Mouse (Mus musculus) lung, embryonic 16.5 days (tissue): ENCODE data around the gene Ccdc83. TPM values are rescaled to one million over a fixed set of nuclear protein-coding genes. Genes with fewer than 3 reads are reported as not detected.
"Not testable (repeated sequence)": the region's sequence is repeated elsewhere in the genome, so short reads cannot be mapped to it uniquely, and the experiment has no call there.

Source experiments
- ATAC-seq: fragments of 200-750 bp; cut with Nextera tagmentation; 2 replicates; pipeline ENCODE4 v1.8.0; 2017; ENCODE audit warnings: low read depth, mild to moderate bottlenecking, moderate library complexity
- H3K27ac ChIP-seq: fragments of 300-500 bp; sonication (generic); 2 replicates; pipeline ENCODE4 v1.5.1; 2014; ENCODE audit warnings: mild to moderate bottlenecking, control low read depth, low read length
- H3K27me3 ChIP-seq: fragments of 300-500 bp; sonication (generic); 2 replicates; pipeline ENCODE4 v1.6.1; 2014; ENCODE audit warnings: low read depth, low read length, mixed read lengths; ENCODE audit not compliant: control insufficient read depth, insufficient read depth
- H3K36me3 ChIP-seq: fragments of 300-500 bp; sonication (generic); 2 replicates; pipeline ENCODE4 v1.6.1; 2014; ENCODE audit warnings: low read length; ENCODE audit not compliant: control insufficient read depth, insufficient read depth
- H3K4me1 ChIP-seq: fragments of 300-500 bp; sonication (generic); replicated peaks from 2 replicates; pipeline ENCODE4 v1.6.1; 2014; ENCODE audit warnings: low read length, mixed read lengths; ENCODE audit not compliant: control insufficient read depth, insufficient read depth
- H3K4me2 ChIP-seq: fragments of 300-500 bp; sonication (generic); 2 replicates; pipeline ENCODE4 v1.6.1; 2014; ENCODE audit warnings: low read depth, low read length, control low read depth
- H3K4me3 ChIP-seq: fragments of 300-500 bp; sonication (generic); 2 replicates; pipeline ENCODE4 v1.5.1; 2014; ENCODE audit warnings: mild to moderate bottlenecking, low read length, control low read depth
- H3K9ac ChIP-seq: fragments of 300-500 bp; sonication (generic); 2 replicates; pipeline ENCODE4 v1.6.1; 2014; ENCODE audit warnings: low read length, control low read depth
- H3K9me3 ChIP-seq: fragments of 300-500 bp; sonication (generic); 2 replicates; pipeline ENCODE4 v1.6.1; 2016; ENCODE audit warnings: low read length; ENCODE audit not compliant: control insufficient read depth
- WGBS: fragments of 180-500 bp; shearing (Covaris S2); extraction: QIAGEN DNeasy Blood & Tissue Kit; methylation state at CpG from one replicate; pipeline ENCODE4 v1.1.7; 2014; 5-methylcytosine and 5-hydroxymethylcytosine counted together
- polyA plus RNA-seq: library from polyadenylated mRNA; unstranded; fragments of >200 nt; fragmentation: Nextera tagmentation; extraction: Ambion mirVana; gene quantifications from 2 replicates; pipeline ENCODE4 v1.2.1, GENCODE M21; 2015

The Ccdc83 gene
- polyA plus RNA-seq, 1 experiment from 2014 or later: not detected

- WGBS: 54% methylated on average over 4 of the region's 4 CpGs
- no peak overlapping the region for H3K4me3 ChIP-seq
- H3K27me3 ChIP-seq: no peaks in the 10 kb centered on the region
- no peaks in the 10 kb centered on the region for H3K36me3 ChIP-seq
- no peak overlapping the region for H3K27ac ChIP-seq
- H3K4me1 ChIP-seq: 0 out of 2 replicates have a peak, but pooled peaks cover 3% of the 10 kb centered on the region
- no peaks in the 10 kb centered on the region for H3K9me3 ChIP-seq
- no peak overlapping the region for H3K9ac ChIP-seq
- no peak overlapping the region for H3K4me2 ChIP-seq
- ATAC-seq: no peak
Measured at GRCm38 (mm10) chr7:90233921-90234320, 31.7 kb downstream of the Ccdc83 start.

- no peak for ATAC-seq
Measured at GRCm38 (mm10) chr7:90231431-90231830, 34.1 kb downstream of the Ccdc83 start.

GRCm38 (mm10) chr7:90228884-90229283 is 36.7 kb downstream of the Ccdc83 start:
- not testable (repeated sequence) for H3K27ac ChIP-seq, H3K4me2 ChIP-seq, H3K4me1 ChIP-seq, H3K27me3 ChIP-seq, H3K4me3 ChIP-seq, H3K36me3 ChIP-seq, H3K9me3 ChIP-seq, ATAC-seq, H3K9ac ChIP-seq

More at GRCm38 (mm10) chr7:90231431-90231830, 34.1 kb downstream of the Ccdc83 start:
- Histone ChIP-seq H3K36me3 (no peaks in the 10 kb centered on the region), H3K4me2 (peak overlapping the region; percentile 30; the same call in 1 of the 2 replicates), H3K9me3 (no peaks in the 10 kb centered on the region), H3K27me3 (no peaks in the 10 kb centered on the region), H3K9ac (no peak overlapping the region), H3K4me1 (0 out of 2 replicates have a peak, but pooled peaks cover 3% of the 10 kb centered on the region), H3K4me3 (peak overlapping the region; percentile 9; the same call in 1 of the 2 replicates), H3K27ac (no peak overlapping the region)
- 41% methylated on average over 9 of the region's 9 CpGs for WGBS

DNA sequence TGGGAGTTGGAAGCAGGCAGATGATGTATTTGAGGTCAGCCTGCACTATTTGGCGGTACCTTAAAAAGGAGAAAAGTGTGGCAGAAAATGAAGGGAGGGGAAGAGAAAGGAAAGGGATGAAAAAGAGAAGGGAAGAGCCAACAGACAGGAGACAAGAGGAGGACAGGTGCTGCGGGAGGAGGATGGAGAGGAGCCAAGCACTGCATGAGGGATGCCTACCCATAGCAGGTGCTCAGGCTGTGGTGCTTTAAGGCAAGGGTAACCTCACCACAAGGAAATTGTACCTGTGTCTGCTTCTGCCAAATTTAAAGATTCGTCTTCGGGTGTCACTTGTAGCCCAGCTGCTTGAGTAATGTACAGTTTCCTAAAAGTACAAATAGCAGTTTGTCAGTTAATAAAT is 37.5 kb downstream of the Ccdc83 start:
- H3K4me2 ChIP-seq: no peak overlapping the region
- H3K4me1 ChIP-seq: 0 out of 2 replicates have a peak, but pooled peaks cover 3% of the 10 kb centered on the region
- H3K9ac ChIP-seq: no peak overlapping the region
- H3K4me3 ChIP-seq: no peak overlapping the region
- ATAC-seq: no peak
- 68% methylated on average over 4 of the region's 4 CpGs for WGBS
- no peaks in the 10 kb centered on the region for H3K36me3 ChIP-seq
- no peak overlapping the region for H3K27ac ChIP-seq
- H3K9me3 ChIP-seq: no peaks in the 10 kb centered on the region
- no peaks in the 10 kb centered on the region for H3K27me3 ChIP-seq

GRCm38 (mm10) chr7:90221487-90221886 is 44.1 kb downstream of the Ccdc83 start:
- Histone ChIP-seq H3K27me3 (no peaks in the 10 kb centered on the region), H3K4me2 (no peak overlapping the region), H3K9me3 (no peaks in the 10 kb centered on the region), H3K4me3 (no peak overlapping the region), H3K27ac (no peak overlapping the region), H3K4me1 (no peaks in the 10 kb centered on the region), H3K9ac (no peak overlapping the region), H3K36me3 (no peaks in the 10 kb centered on the region)
- no peak for ATAC-seq
- WGBS: 65% methylated on average over 2 of the region's 2 CpGs

DNA sequence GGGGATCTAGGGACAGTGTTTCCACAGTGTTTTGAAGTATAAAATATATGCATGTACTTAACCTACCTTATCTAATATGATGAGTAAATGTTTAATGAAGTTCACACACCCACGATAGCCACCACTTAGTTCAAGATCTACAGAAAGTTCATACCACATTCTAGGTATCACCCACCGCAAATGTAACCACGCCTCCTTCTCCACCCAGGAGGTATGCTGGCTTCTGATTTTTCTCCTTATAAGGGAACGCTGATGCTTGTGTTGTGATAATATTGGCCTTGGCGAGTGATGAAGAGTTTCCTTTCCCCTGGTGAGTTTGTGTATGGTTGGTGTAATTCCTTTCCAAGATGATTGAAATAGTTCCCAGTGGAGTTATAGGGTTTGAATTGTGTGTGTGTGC is 47.5 kb downstream of the Ccdc83 start:
- H3K27me3 ChIP-seq: no peaks in the 10 kb centered on the region
- no peaks in the 10 kb centered on the region for H3K36me3 ChIP-seq
- WGBS: 66% methylated on average over 5 of the region's 5 CpGs
- no peaks in the 10 kb centered on the region for H3K4me1 ChIP-seq
- ATAC-seq: no peak
- H3K4me3 ChIP-seq: no peak overlapping the region
- H3K9me3 ChIP-seq: no peaks in the 10 kb centered on the region
- no peak overlapping the region for H3K4me2 ChIP-seq
- no peak overlapping the region for H3K9ac ChIP-seq
- H3K27ac ChIP-seq: no peak overlapping the region

DNA sequence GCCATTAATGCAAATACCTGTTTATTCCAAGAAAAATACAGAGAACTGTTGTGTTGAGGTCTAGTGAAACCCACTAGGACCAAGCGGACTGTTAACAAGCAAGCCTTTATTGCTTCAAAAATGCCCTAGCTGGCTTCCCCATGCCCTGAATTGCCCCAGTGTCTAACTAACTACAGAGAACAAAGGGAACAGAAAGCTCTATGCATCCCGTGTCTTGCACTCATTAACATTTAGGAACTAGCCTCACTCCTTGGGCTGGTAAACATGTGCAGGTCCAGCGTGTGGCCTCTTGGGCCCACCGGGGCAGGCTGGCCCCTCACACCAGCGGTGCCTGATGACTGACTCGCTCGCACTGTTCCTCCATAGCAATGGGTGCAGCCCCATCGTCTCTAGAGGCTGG is 49.1 kb downstream of the Ccdc83 start:
- 76% methylated on average over 8 of the region's 8 CpGs for WGBS
- Histone ChIP-seq H3K4me2 (no peak overlapping the region), H3K4me1 (no peaks in the 10 kb centered on the region), H3K27me3 (no peaks in the 10 kb centered on the region), H3K36me3 (no peaks in the 10 kb centered on the region), H3K9ac (no peak overlapping the region), H3K4me3 (no peak overlapping the region), H3K27ac (no peak overlapping the region), H3K9me3 (no peaks in the 10 kb centered on the region)
- no peak for ATAC-seq

DNA sequence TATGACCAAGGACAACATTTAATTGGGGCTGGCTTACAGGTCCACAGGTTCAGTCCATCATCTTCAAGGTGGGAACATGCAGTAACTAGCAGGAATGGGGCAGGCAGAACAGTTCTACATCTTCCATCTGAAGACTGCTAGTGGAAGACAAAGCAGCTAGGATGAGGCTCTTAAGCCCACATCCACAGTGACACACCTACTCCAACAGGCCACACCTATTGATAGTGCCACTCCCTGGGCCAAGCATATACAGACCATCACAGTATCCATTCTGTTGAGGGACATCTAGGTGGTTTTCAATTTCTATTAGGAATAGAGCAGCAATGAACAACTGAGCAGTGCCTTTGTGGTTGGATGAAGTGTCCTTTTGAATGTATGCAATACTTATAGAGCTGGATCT is 54.6 kb downstream of the Ccdc83 start:
- Histone ChIP-seq H3K4me1 (no peaks in the 10 kb centered on the region), H3K4me2 (no peak overlapping the region), H3K27me3 (no peaks in the 10 kb centered on the region), H3K4me3 (no peak overlapping the region), H3K27ac (no peak overlapping the region), H3K9ac (no peak overlapping the region), H3K36me3 (peaks cover 19% of the 10 kb centered on the region), H3K9me3 (no peaks in the 10 kb centered on the region)
- no peak for ATAC-seq

- no peaks in the 10 kb centered on the region for H3K9me3 ChIP-seq
- H3K36me3 ChIP-seq: peaks cover 19% of the 10 kb centered on the region
- no peak overlapping the region for H3K4me3 ChIP-seq
- ATAC-seq: no peak
- 92% methylated on average over 2 of the region's 2 CpGs for WGBS
- no peaks in the 10 kb centered on the region for H3K27me3 ChIP-seq
- no peak overlapping the region for H3K9ac ChIP-seq
- no peaks in the 10 kb centered on the region for H3K4me1 ChIP-seq
- no peak overlapping the region for H3K27ac ChIP-seq
- H3K4me2 ChIP-seq: no peak overlapping the region
Measured at GRCm38 (mm10) chr7:90210116-90210515, 55.5 kb downstream of the Ccdc83 start.

DNA sequence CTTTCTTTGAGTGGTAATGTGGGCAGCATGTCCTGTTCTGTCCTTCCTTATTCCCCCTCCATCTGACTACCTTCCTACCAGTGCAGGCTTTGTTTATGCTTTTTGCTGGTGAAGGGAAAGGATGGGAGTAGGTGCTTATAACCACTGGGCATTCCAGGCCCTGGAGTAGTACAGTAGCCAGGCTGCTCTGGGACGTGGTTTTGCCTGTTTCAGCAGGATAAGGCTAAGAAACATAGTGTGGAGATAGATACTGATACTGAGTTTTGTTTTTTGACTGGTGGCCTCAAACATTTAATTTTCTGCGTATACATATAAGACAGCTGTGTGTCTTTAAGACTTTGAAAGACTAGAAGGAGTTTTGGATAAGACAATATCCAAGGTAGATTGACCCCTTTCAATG is 61.7 kb downstream of the Ccdc83 start:
- Histone ChIP-seq H3K36me3 (peaks cover 27% of the 10 kb centered on the region), H3K4me2 (no peak overlapping the region), H3K27me3 (no peaks in the 10 kb centered on the region), H3K9ac (no peak overlapping the region), H3K27ac (no peak overlapping the region), H3K9me3 (no peaks in the 10 kb centered on the region), H3K4me3 (no peak overlapping the region), H3K4me1 (no peaks in the 10 kb centered on the region)
- no peak for ATAC-seq
- 92% methylated on average over 2 of the region's 2 CpGs for WGBS
